Mouse (Mus musculus): ENCODE results near the gene Hoxb3. TPM values are rescaled to one million over a fixed set of nuclear protein-coding genes. Genes with fewer than 3 reads are reported as not detected.
A peak's percentile ranks its signal among the peaks of the same experiment; 100 is the strongest.

The Hoxb3 gene
- polyA plus RNA-seq, 1 experiment from 2014 or later: 8.2 TPM

DNA sequence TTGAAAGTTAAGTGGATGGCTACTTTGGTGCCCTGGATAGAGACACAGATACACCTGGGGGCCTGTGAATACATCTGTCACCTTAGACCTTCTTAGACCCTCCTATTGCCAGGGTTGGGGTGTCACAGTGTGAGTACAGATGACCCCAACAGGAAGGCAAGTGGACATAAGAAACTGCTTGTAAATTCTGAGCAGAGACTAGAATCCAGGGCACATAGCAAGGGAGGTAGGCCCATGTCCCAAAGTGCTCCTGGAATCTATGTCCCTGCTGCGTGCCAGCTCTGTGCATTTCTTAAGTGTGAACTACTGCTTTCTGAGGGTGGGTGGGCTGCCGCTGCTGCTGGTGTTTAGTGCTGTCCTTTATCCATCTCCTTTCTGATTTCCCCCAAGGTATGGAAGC, 27.7 kb downstream of the Hoxb3 start:
- 22% methylated on average over 2 of the region's 2 CpGs for whole genome bisulfite sequencing
- ATAC-seq (ENCODE audit: low FRiP score, low TSS enrichment): no peak
- no peaks in the 10 kb centered on the region for H3K27me3 ChIP-seq (ENCODE audit: control insufficient read depth, insufficient read depth, low read length)
- H3K9me3 ChIP-seq (ENCODE audit: control insufficient read depth, low read length): no peaks in the 10 kb centered on the region
- peak overlapping the region; percentile 100; the same call in 1 of the 2 replicates for H3K9ac ChIP-seq (ENCODE audit: low read depth, low read length)
- peak overlapping the region; percentile 99 for H3K27ac ChIP-seq (ENCODE audit: low read depth, low read length)
- peak overlapping the region; percentile 6 for H3K4me3 ChIP-seq (ENCODE audit: low read length)
- peak overlapping the region; percentile 91 for H3K4me2 ChIP-seq (replicated peaks; ENCODE audit: low read depth, low read length)
- H3K4me1 ChIP-seq (ENCODE audit: control insufficient read depth, insufficient read depth, low read length): peaks cover 51% of the 10 kb centered on the region
- peaks cover 21% of the 10 kb centered on the region; the same call in 1 of the 2 replicates for H3K36me3 ChIP-seq (ENCODE audit: control insufficient read depth, insufficient read depth, low read length)

GRCm38 (mm10) chr11:96351312-96351711, 28.2 kb downstream of the Hoxb3 start:
- peaks cover 16% of the 10 kb centered on the region; the same call in 1 of the 2 replicates for H3K36me3 ChIP-seq (ENCODE audit: control insufficient read depth, insufficient read depth, low read length)
- no peaks in the 10 kb centered on the region for H3K27me3 ChIP-seq (ENCODE audit: control insufficient read depth, insufficient read depth, low read length)
- peak overlapping the region; percentile 91 for H3K4me2 ChIP-seq (replicated peaks; ENCODE audit: low read depth, low read length)
- H3K9ac ChIP-seq (ENCODE audit: low read depth, low read length): peak overlapping the region; percentile 100
- H3K27ac ChIP-seq (ENCODE audit: low read depth, low read length): peak overlapping the region; percentile 99
- H3K4me3 ChIP-seq (ENCODE audit: low read length): peak overlapping the region; percentile 94
- no peaks in the 10 kb centered on the region for H3K9me3 ChIP-seq (ENCODE audit: control insufficient read depth, low read length)
- ATAC-seq (ENCODE audit: low FRiP score, low TSS enrichment): no peak
- 4% methylated on average over 11 of the region's 11 CpGs for WGBS
- H3K4me1 ChIP-seq (ENCODE audit: control insufficient read depth, insufficient read depth, low read length): peaks cover 51% of the 10 kb centered on the region

- ATAC-seq (ENCODE audit: low FRiP score, low TSS enrichment): peak; percentile 56
- H3K4me1 ChIP-seq (ENCODE audit: control insufficient read depth, insufficient read depth, low read length): peaks cover 46% of the 10 kb centered on the region
- no peaks in the 10 kb centered on the region for H3K9me3 ChIP-seq (ENCODE audit: control insufficient read depth, low read length)
- peaks cover 11% of the 10 kb centered on the region; the same call in 1 of the 2 replicates for H3K36me3 ChIP-seq (ENCODE audit: control insufficient read depth, insufficient read depth, low read length)
- 2% methylated on average over 22 of the region's 22 CpGs for WGBS
- H3K4me3 ChIP-seq (ENCODE audit: low read length): peak overlapping the region; percentile 94
- H3K9ac ChIP-seq (ENCODE audit: low read depth, low read length): peak overlapping the region; percentile 100
- H3K4me2 ChIP-seq (replicated peaks; ENCODE audit: low read depth, low read length): peak overlapping the region; percentile 91
- peak overlapping the region; percentile 99 for H3K27ac ChIP-seq (ENCODE audit: low read depth, low read length)
- H3K27me3 ChIP-seq (ENCODE audit: control insufficient read depth, insufficient read depth, low read length): no peaks in the 10 kb centered on the region
Observed at GRCm38 (mm10) chr11:96351831-96352230, 28.7 kb downstream of the Hoxb3 start.

- H3K9me3 ChIP-seq (ENCODE audit: control insufficient read depth, low read length): no peaks in the 10 kb centered on the region
- peak overlapping the region; percentile 100 for H3K9ac ChIP-seq (ENCODE audit: low read depth, low read length)
- H3K36me3 ChIP-seq (ENCODE audit: control insufficient read depth, insufficient read depth, low read length): peaks cover 7% of the 10 kb centered on the region; the same call in 1 of the 2 replicates
- H3K4me3 ChIP-seq (ENCODE audit: low read length): peak overlapping the region; percentile 94
- peak overlapping the region; percentile 99 for H3K27ac ChIP-seq (ENCODE audit: low read depth, low read length)
- no peaks in the 10 kb centered on the region for H3K27me3 ChIP-seq (ENCODE audit: control insufficient read depth, insufficient read depth, low read length)
- peak; percentile 36; the same call in 1 of the 2 replicates for ATAC-seq (ENCODE audit: low FRiP score, low TSS enrichment)
- WGBS: under 1% methylated on average over 75 of the region's 75 CpGs
- H3K4me1 ChIP-seq (ENCODE audit: control insufficient read depth, insufficient read depth, low read length): peaks cover 38% of the 10 kb centered on the region
- peak overlapping the region; percentile 91 for H3K4me2 ChIP-seq (replicated peaks; ENCODE audit: low read depth, low read length)
Observed at GRCm38 (mm10) chr11:96352691-96353521, 29.8 kb downstream of the Hoxb3 start.

- Histone ChIP-seq H3K4me1 (ENCODE audit: control insufficient read depth, insufficient read depth, low read length) (peaks cover 33% of the 10 kb centered on the region), H3K27me3 (ENCODE audit: control insufficient read depth, insufficient read depth, low read length) (no peaks in the 10 kb centered on the region), H3K4me3 (ENCODE audit: low read length) (peak overlapping the region; percentile 94), H3K9ac (ENCODE audit: low read depth, low read length) (peak overlapping the region; percentile 100), H3K27ac (ENCODE audit: low read depth, low read length) (peak overlapping the region; percentile 99), H3K4me2 (replicated peaks; ENCODE audit: low read depth, low read length) (peak overlapping the region; percentile 91), H3K9me3 (ENCODE audit: control insufficient read depth, low read length) (no peaks in the 10 kb centered on the region), H3K36me3 (ENCODE audit: control insufficient read depth, insufficient read depth, low read length) (peaks cover 7% of the 10 kb centered on the region; the same call in 1 of the 2 replicates)
- ATAC-seq (ENCODE audit: low FRiP score, low TSS enrichment): no peak
- 1% methylated on average over 14 of the region's 14 CpGs for WGBS
Observed at GRCm38 (mm10) chr11:96353522-96353841, 30.4 kb downstream of the Hoxb3 start.

GRCm38 (mm10) chr11:96353939-96354338, 30.8 kb downstream of the Hoxb3 start:
- peak overlapping the region; percentile 100 for H3K9ac ChIP-seq (ENCODE audit: low read depth, low read length)
- H3K27me3 ChIP-seq (ENCODE audit: control insufficient read depth, insufficient read depth, low read length): no peaks in the 10 kb centered on the region
- WGBS: 4% methylated on average over 8 of the region's 8 CpGs
- peaks cover 7% of the 10 kb centered on the region; the same call in 1 of the 2 replicates for H3K36me3 ChIP-seq (ENCODE audit: control insufficient read depth, insufficient read depth, low read length)
- H3K4me3 ChIP-seq (ENCODE audit: low read length): peak overlapping the region; percentile 94
- no peaks in the 10 kb centered on the region for H3K9me3 ChIP-seq (ENCODE audit: control insufficient read depth, low read length)
- peak overlapping the region; percentile 91 for H3K4me2 ChIP-seq (replicated peaks; ENCODE audit: low read depth, low read length)
- H3K27ac ChIP-seq (ENCODE audit: low read depth, low read length): peak overlapping the region; percentile 99
- ATAC-seq (ENCODE audit: low FRiP score, low TSS enrichment): no peak
- peaks cover 28% of the 10 kb centered on the region for H3K4me1 ChIP-seq (ENCODE audit: control insufficient read depth, insufficient read depth, low read length)

- H3K27me3 ChIP-seq (ENCODE audit: control insufficient read depth, insufficient read depth, low read length): no peaks in the 10 kb centered on the region
- WGBS: under 1% methylated on average over 25 of the region's 25 CpGs
- peak overlapping the region; percentile 91 for H3K4me2 ChIP-seq (replicated peaks; ENCODE audit: low read depth, low read length)
- peaks cover 7% of the 10 kb centered on the region; the same call in 1 of the 2 replicates for H3K36me3 ChIP-seq (ENCODE audit: control insufficient read depth, insufficient read depth, low read length)
- peaks cover 24% of the 10 kb centered on the region for H3K4me1 ChIP-seq (ENCODE audit: control insufficient read depth, insufficient read depth, low read length)
- peak overlapping the region; percentile 99 for H3K27ac ChIP-seq (ENCODE audit: low read depth, low read length)
- H3K4me3 ChIP-seq (ENCODE audit: low read length): peak overlapping the region; percentile 94
- H3K9ac ChIP-seq (ENCODE audit: low read depth, low read length): peak overlapping the region; percentile 100
- ATAC-seq (ENCODE audit: low FRiP score, low TSS enrichment): no peak
- H3K9me3 ChIP-seq (ENCODE audit: control insufficient read depth, low read length): no peaks in the 10 kb centered on the region
Observed at GRCm38 (mm10) chr11:96354376-96354775, 31.2 kb downstream of the Hoxb3 start.

- Histone ChIP-seq H3K4me3 (ENCODE audit: low read length) (peak overlapping the region; percentile 94), H3K4me1 (ENCODE audit: control insufficient read depth, insufficient read depth, low read length) (peaks cover 19% of the 10 kb centered on the region), H3K9me3 (ENCODE audit: control insufficient read depth, low read length) (no peaks in the 10 kb centered on the region), H3K36me3 (ENCODE audit: control insufficient read depth, insufficient read depth, low read length) (peaks cover 7% of the 10 kb centered on the region; the same call in 1 of the 2 replicates), H3K9ac (ENCODE audit: low read depth, low read length) (peak overlapping the region; percentile 100), H3K27me3 (ENCODE audit: control insufficient read depth, insufficient read depth, low read length) (no peaks in the 10 kb centered on the region), H3K4me2 (replicated peaks; ENCODE audit: low read depth, low read length) (peak overlapping the region; percentile 91), H3K27ac (ENCODE audit: low read depth, low read length) (peak overlapping the region; percentile 99)
- ATAC-seq (ENCODE audit: low FRiP score, low TSS enrichment): no peak
- 4% methylated on average over 9 of the region's 9 CpGs for whole genome bisulfite sequencing
Observed at GRCm38 (mm10) chr11:96354801-96355311, 31.7 kb downstream of the Hoxb3 start.

GRCm38 (mm10) chr11:96363807-96364206, 40.7 kb downstream of the Hoxb3 start:
- WGBS: 12% methylated on average over 5 of the region's 5 CpGs
- no peaks in the 10 kb centered on the region for H3K36me3 ChIP-seq (ENCODE audit: control insufficient read depth, insufficient read depth, low read length)
- H3K4me2 ChIP-seq (replicated peaks; ENCODE audit: low read depth, low read length): no peak overlapping the region
- H3K4me1 ChIP-seq (ENCODE audit: control insufficient read depth, insufficient read depth, low read length): peaks cover 26% of the 10 kb centered on the region; the same call in 1 of the 2 replicates
- no peak overlapping the region for H3K9ac ChIP-seq (ENCODE audit: low read depth, low read length)
- H3K27ac ChIP-seq (ENCODE audit: low read depth, low read length): 0 out of 2 replicates have a peak overlapping the region, but pooled peaks have one; percentile 3
- H3K4me3 ChIP-seq (ENCODE audit: low read length): no peak overlapping the region
- H3K9me3 ChIP-seq (ENCODE audit: control insufficient read depth, low read length): no peaks in the 10 kb centered on the region
- ATAC-seq (ENCODE audit: low FRiP score, low TSS enrichment): peak; percentile 88
- peaks cover 10% of the 10 kb centered on the region for H3K27me3 ChIP-seq (ENCODE audit: control insufficient read depth, insufficient read depth, low read length)

Data from kidney, embryonic 14.5 days (tissue).